ENCODE assay signal across 19 mouse cellular contexts in the genomic region with DNA sequence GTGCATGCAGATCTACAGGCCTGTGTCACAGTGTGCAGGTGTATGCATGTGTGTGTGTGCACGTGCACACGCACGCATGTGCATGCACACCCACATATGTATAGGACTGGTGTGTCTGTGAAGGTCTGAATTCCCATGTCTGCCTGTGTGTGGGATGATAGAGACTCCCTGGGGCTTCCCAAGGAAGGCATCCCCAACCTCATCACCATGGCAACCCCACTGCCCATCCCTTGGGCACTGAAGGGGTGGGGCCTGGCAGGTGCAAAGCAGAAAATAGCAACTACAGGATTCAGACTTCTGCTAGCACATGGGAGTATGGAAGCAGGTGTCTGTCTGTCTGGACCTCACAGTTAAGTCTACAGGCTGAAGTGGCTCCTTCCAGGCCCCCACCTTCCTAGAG. TPM values are rescaled to one million over a fixed set of nuclear protein-coding genes. Genes with fewer than 3 reads are reported as not detected.
DNase-seq lines count a peak whose midpoint lies in the region; ATAC-seq lines count a peak whose summit lies in the region.
"Had no signal": no experiment of that assay in that cellular context is flagged by ENCODE, and none has a peak within 500 bp of the region (broad histone marks: within the 10 kb centered on the region; RNA-seq: fewer than 3 reads in every experiment).

No protein-coding gene starts in this region.

- H3K4me1 ChIP-seq in embryonic facial prominence, embryonic 14.5 days (ENCODE audit: control insufficient read depth, insufficient read depth, low read length): no peaks in the 10 kb centered on the region
- H3K4me1 ChIP-seq in embryonic facial prominence, embryonic 10.5 days: 0 out of 2 replicates have a peak, but pooled peaks cover 2% of the 10 kb centered on the region
- H3K4me1 ChIP-seq in hindbrain, embryonic 13.5 days (replicated peaks): peaks cover 98% of the 10 kb centered on the region
- peaks cover 76% of the 10 kb centered on the region for H3K4me1 ChIP-seq in hindbrain, embryonic 10.5 days (replicated peaks)
- H3K4me1 ChIP-seq in neural tube, embryonic 11.5 days (ENCODE audit: control insufficient read depth, insufficient read depth, low read length): peaks cover 14% of the 10 kb centered on the region
- peaks cover 90% of the 10 kb centered on the region for H3K4me1 ChIP-seq in neural tube, embryonic 15.5 days
- H3K4me1 ChIP-seq in neural tube, embryonic 14.5 days (ENCODE audit: control insufficient read depth, insufficient read depth, low read length): peaks cover 44% of the 10 kb centered on the region
- H3K4me1 ChIP-seq: embryonic facial prominence, embryonic 15.5 days; heart, embryonic 15.5 days; limb, embryonic 13.5 days had no signal

- no peaks in the 10 kb centered on the region for H3K9me3 ChIP-seq in embryonic facial prominence, embryonic 14.5 days (ENCODE audit: control insufficient read depth, low read length)
- H3K9me3 ChIP-seq in embryonic facial prominence, embryonic 10.5 days: no peaks in the 10 kb centered on the region
- H3K9me3 ChIP-seq in hindbrain, embryonic 13.5 days: no peaks in the 10 kb centered on the region
- no peaks in the 10 kb centered on the region for H3K9me3 ChIP-seq in hindbrain, embryonic 10.5 days
- no peaks in the 10 kb centered on the region for H3K9me3 ChIP-seq in neural tube, embryonic 11.5 days (ENCODE audit: control insufficient read depth, low read length)
- H3K9me3 ChIP-seq in neural tube, embryonic 15.5 days (replicated peaks): no peaks in the 10 kb centered on the region
- no peaks in the 10 kb centered on the region for H3K9me3 ChIP-seq in neural tube, embryonic 14.5 days (ENCODE audit: control insufficient read depth, low read length)
- H3K9me3 ChIP-seq: embryonic facial prominence, embryonic 15.5 days; heart, embryonic 15.5 days; limb, embryonic 13.5 days had no signal

- WGBS in embryonic facial prominence, embryonic 14.5 days: 90% methylated on average over 3 of the region's 3 CpGs
- 95% methylated on average over 3 of the region's 3 CpGs for WGBS in embryonic facial prominence, embryonic 10.5 days
- WGBS in hindbrain, embryonic 13.5 days: 92% methylated on average over 3 of the region's 3 CpGs
- WGBS in hindbrain, embryonic 10.5 days: 93% methylated on average over 3 of the region's 3 CpGs
- 89% methylated on average over 3 of the region's 3 CpGs for WGBS in neural tube, embryonic 11.5 days
- 90% methylated on average over 3 of the region's 3 CpGs for WGBS in neural tube, embryonic 15.5 days
- 91% methylated on average over 3 of the region's 3 CpGs for WGBS in neural tube, embryonic 14.5 days

- DNase-seq in embryonic facial prominence, embryonic 14.5 days (ENCODE audit: low spot score): no peak
- DNase-seq in embryonic facial prominence, embryonic 10.5 days (ENCODE audit: low spot score): no peak
- no peak for DNase-seq in hindbrain, embryonic 10.5 days (ENCODE audit: low spot score)
- no peak for DNase-seq in neural tube, embryonic 11.5 days (ENCODE audit: low spot score)
- DNase-seq: adrenal gland, adult 8-10 months; cerebellum, adult 11 months; gastrocnemius, postnatal 10 days; heart, adult 2 months; kidney, adult 11 months; thymus, postnatal 36 days had no signal

- no peak overlapping the region for H3K27ac ChIP-seq in embryonic facial prominence, embryonic 14.5 days (replicated peaks; ENCODE audit: low read depth, low read length)
- H3K27ac ChIP-seq in embryonic facial prominence, embryonic 10.5 days (replicated peaks): no peak overlapping the region
- H3K27ac ChIP-seq in hindbrain, embryonic 13.5 days: 0 out of 2 replicates have a peak overlapping the region, but pooled peaks have one; percentile 23
- H3K27ac ChIP-seq in hindbrain, embryonic 10.5 days: no peak overlapping the region
- H3K27ac ChIP-seq in neural tube, embryonic 11.5 days (ENCODE audit: low read depth, low read length): no peak overlapping the region
- no peak overlapping the region for H3K27ac ChIP-seq in neural tube, embryonic 15.5 days (replicated peaks)
- no peak overlapping the region for H3K27ac ChIP-seq in neural tube, embryonic 14.5 days (ENCODE audit: low read depth, low read length)
- H3K27ac ChIP-seq: embryonic facial prominence, embryonic 15.5 days; heart, adult 2 months; heart, embryonic 15.5 days; kidney, postnatal 0 days; limb, embryonic 13.5 days; liver, embryonic 14.5 days had no signal

- no peak overlapping the region for H3K4me3 ChIP-seq in embryonic facial prominence, embryonic 14.5 days (ENCODE audit: low read depth, low read length)
- no peak overlapping the region for H3K4me3 ChIP-seq in embryonic facial prominence, embryonic 10.5 days
- no peak overlapping the region for H3K4me3 ChIP-seq in hindbrain, embryonic 13.5 days
- H3K4me3 ChIP-seq in hindbrain, embryonic 10.5 days: no peak overlapping the region
- H3K4me3 ChIP-seq in neural tube, embryonic 11.5 days (ENCODE audit: low read depth, low read length): no peak overlapping the region
- H3K4me3 ChIP-seq in neural tube, embryonic 15.5 days (replicated peaks): no peak overlapping the region
- H3K4me3 ChIP-seq in neural tube, embryonic 14.5 days (ENCODE audit: low read depth, low read length): no peak overlapping the region
- H3K4me3 ChIP-seq: embryonic facial prominence, embryonic 15.5 days; heart, adult 2 months; heart, embryonic 15.5 days; limb, embryonic 13.5 days; myocyte had no signal

- H3K27me3 ChIP-seq in embryonic facial prominence, embryonic 14.5 days (replicated peaks; ENCODE audit: control insufficient read depth, insufficient read depth, low read length): no peaks in the 10 kb centered on the region
- H3K27me3 ChIP-seq in embryonic facial prominence, embryonic 10.5 days (replicated peaks; ENCODE audit: low read depth, poor library complexity, severe bottlenecking): no peaks in the 10 kb centered on the region
- H3K27me3 ChIP-seq in hindbrain, embryonic 13.5 days: no peaks in the 10 kb centered on the region
- H3K27me3 ChIP-seq in hindbrain, embryonic 10.5 days (ENCODE audit: insufficient read depth, poor library complexity, severe bottlenecking): no peaks in the 10 kb centered on the region
- no peaks in the 10 kb centered on the region for H3K27me3 ChIP-seq in neural tube, embryonic 11.5 days (ENCODE audit: control insufficient read depth, insufficient read depth, low read length)
- no peaks in the 10 kb centered on the region for H3K27me3 ChIP-seq in neural tube, embryonic 15.5 days (replicated peaks)
- no peaks in the 10 kb centered on the region for H3K27me3 ChIP-seq in neural tube, embryonic 14.5 days (ENCODE audit: control insufficient read depth, insufficient read depth, low read length)
- H3K27me3 ChIP-seq: embryonic facial prominence, embryonic 15.5 days; limb, embryonic 13.5 days had no signal

- no peak overlapping the region for H3K4me2 ChIP-seq in embryonic facial prominence, embryonic 14.5 days (ENCODE audit: low read depth, low read length)
- H3K4me2 ChIP-seq in hindbrain, embryonic 13.5 days: no peak overlapping the region
- no peak overlapping the region for H3K4me2 ChIP-seq in neural tube, embryonic 11.5 days (ENCODE audit: low read depth)
- H3K4me2 ChIP-seq in neural tube, embryonic 15.5 days: no peak overlapping the region
- H3K4me2 ChIP-seq in neural tube, embryonic 14.5 days (ENCODE audit: low read depth, low read length): no peak overlapping the region
- H3K4me2 ChIP-seq: embryonic facial prominence, embryonic 15.5 days; heart, embryonic 15.5 days; limb, embryonic 13.5 days had no signal

- no peak overlapping the region for H3K9ac ChIP-seq in embryonic facial prominence, embryonic 14.5 days (ENCODE audit: low read depth, low read length)
- H3K9ac ChIP-seq in hindbrain, embryonic 13.5 days: no peak overlapping the region
- H3K9ac ChIP-seq in neural tube, embryonic 11.5 days (ENCODE audit: low read length): no peak overlapping the region
- no peak overlapping the region for H3K9ac ChIP-seq in neural tube, embryonic 15.5 days (replicated peaks)
- H3K9ac ChIP-seq in neural tube, embryonic 14.5 days (replicated peaks; ENCODE audit: low read depth, low read length): no peak overlapping the region
- H3K9ac ChIP-seq: embryonic facial prominence, embryonic 15.5 days; heart, embryonic 15.5 days; limb, embryonic 13.5 days; liver, embryonic 14.5 days had no signal

- ATAC-seq in embryonic facial prominence, embryonic 14.5 days (ENCODE audit: low read depth): peak; percentile 58; the same call in 1 of the 2 replicates
- no peak for ATAC-seq in hindbrain, embryonic 13.5 days (ENCODE audit: low FRiP score)
- peak; percentile 37; the same call in 1 of the 2 replicates for ATAC-seq in neural tube, embryonic 11.5 days (ENCODE audit: insufficient read depth, low FRiP score, low TSS enrichment)
- no peak for ATAC-seq in neural tube, embryonic 15.5 days (ENCODE audit: low FRiP score)
- ATAC-seq in neural tube, embryonic 14.5 days (ENCODE audit: low read depth): peak; percentile 39; the same call in 1 of the 2 replicates

- H3K36me3 ChIP-seq in embryonic facial prominence, embryonic 14.5 days (ENCODE audit: control insufficient read depth, insufficient read depth, low read length): no peaks in the 10 kb centered on the region
- H3K36me3 ChIP-seq in embryonic facial prominence, embryonic 10.5 days (replicated peaks): no peaks in the 10 kb centered on the region
- no peaks in the 10 kb centered on the region for H3K36me3 ChIP-seq in hindbrain, embryonic 13.5 days
- H3K36me3 ChIP-seq in hindbrain, embryonic 10.5 days: 0 out of 2 replicates have a peak, but pooled peaks cover 7% of the 10 kb centered on the region
- no peaks in the 10 kb centered on the region for H3K36me3 ChIP-seq in neural tube, embryonic 11.5 days (ENCODE audit: control insufficient read depth, insufficient read depth, low read length)
- H3K36me3 ChIP-seq in neural tube, embryonic 15.5 days: no peaks in the 10 kb centered on the region
- no peaks in the 10 kb centered on the region for H3K36me3 ChIP-seq in neural tube, embryonic 14.5 days (ENCODE audit: control insufficient read depth, insufficient read depth, low read length)
- H3K36me3 ChIP-seq: embryonic facial prominence, embryonic 15.5 days; heart, embryonic 15.5 days; limb, embryonic 13.5 days had no signal

RNA-seq across cellular contexts. Expression of gene Brsk2, which starts 13.0 kb away (rescaled TPM):
- polyA plus RNA-seq in embryonic facial prominence, embryonic 14.5 days (2014; fragmentation: Nextera tagmentation; extraction: Ambion mirVana): 1.3 TPM in 2 replicates
- 3.0 and 3.7 TPM in 2 replicates for polyA plus RNA-seq in embryonic facial prominence, embryonic 10.5 days (2016; fragmentation: Nextera tagmentation; extraction: Ambion mirVana)
- 22.5 and 24.5 TPM in 2 replicates for polyA plus RNA-seq in hindbrain, embryonic 13.5 days (2015; fragmentation: Nextera tagmentation; extraction: Ambion mirVana)
- polyA plus RNA-seq in hindbrain, embryonic 10.5 days (2016; fragmentation: Nextera tagmentation; extraction: Ambion mirVana): 8.7 and 14.1 TPM in 2 replicates
- 10.4 and 13.7 TPM in 2 replicates for polyA plus RNA-seq in neural tube, embryonic 11.5 days (2014; fragmentation: Nextera tagmentation; extraction: Ambion mirVana)
- 17.5 and 20.2 TPM in 2 replicates for polyA plus RNA-seq in neural tube, embryonic 15.5 days (2015; fragmentation: Nextera tagmentation; extraction: Ambion mirVana)
- polyA plus RNA-seq in neural tube, embryonic 14.5 days (2014; fragmentation: Nextera tagmentation; extraction: Ambion mirVana): 25.8 and 27.7 TPM in 2 replicates

RNA-seq across cellular contexts. Expression of gene Tollip, which starts 44.2 kb away (rescaled TPM):
- 48.9 and 50.1 TPM in 2 replicates for polyA plus RNA-seq in embryonic facial prominence, embryonic 14.5 days (2014; fragmentation: Nextera tagmentation; extraction: Ambion mirVana)
- 48.1 and 50.9 TPM in 2 replicates for polyA plus RNA-seq in embryonic facial prominence, embryonic 10.5 days (2016; fragmentation: Nextera tagmentation; extraction: Ambion mirVana)
- polyA plus RNA-seq in hindbrain, embryonic 13.5 days (2015; fragmentation: Nextera tagmentation; extraction: Ambion mirVana): 70.1 and 72.9 TPM in 2 replicates
- polyA plus RNA-seq in hindbrain, embryonic 10.5 days (2016; fragmentation: Nextera tagmentation; extraction: Ambion mirVana): 60.3 and 69.0 TPM in 2 replicates
- 70.1 and 74.9 TPM in 2 replicates for polyA plus RNA-seq in neural tube, embryonic 11.5 days (2014; fragmentation: Nextera tagmentation; extraction: Ambion mirVana)
- 67.5 and 70.0 TPM in 2 replicates for polyA plus RNA-seq in neural tube, embryonic 15.5 days (2015; fragmentation: Nextera tagmentation; extraction: Ambion mirVana)
- polyA plus RNA-seq in neural tube, embryonic 14.5 days (2014; fragmentation: Nextera tagmentation; extraction: Ambion mirVana): 69.2 and 80.0 TPM in 2 replicates

Comparison
In these comparisons a context has a peak if more than half of its experiments do, and no peak if none do; other contexts are left out.
1. ATAC-seq: peak in embryonic facial prominence, embryonic 14.5 days (single experiment), neural tube, embryonic 11.5 days (single experiment) and neural tube, embryonic 14.5 days (single experiment); none in hindbrain, embryonic 13.5 days (single experiment) and neural tube, embryonic 15.5 days (single experiment).